Mouse (Mus musculus): ENCODE data around the gene 6430571L13Rik. TPM values are rescaled to one million over a fixed set of nuclear protein-coding genes. Genes with fewer than 3 reads are reported as not detected.

The 6430571L13Rik gene
- polyA plus RNA-seq, 1 experiment from 2014 or later, result 4.7 TPM

DNA sequence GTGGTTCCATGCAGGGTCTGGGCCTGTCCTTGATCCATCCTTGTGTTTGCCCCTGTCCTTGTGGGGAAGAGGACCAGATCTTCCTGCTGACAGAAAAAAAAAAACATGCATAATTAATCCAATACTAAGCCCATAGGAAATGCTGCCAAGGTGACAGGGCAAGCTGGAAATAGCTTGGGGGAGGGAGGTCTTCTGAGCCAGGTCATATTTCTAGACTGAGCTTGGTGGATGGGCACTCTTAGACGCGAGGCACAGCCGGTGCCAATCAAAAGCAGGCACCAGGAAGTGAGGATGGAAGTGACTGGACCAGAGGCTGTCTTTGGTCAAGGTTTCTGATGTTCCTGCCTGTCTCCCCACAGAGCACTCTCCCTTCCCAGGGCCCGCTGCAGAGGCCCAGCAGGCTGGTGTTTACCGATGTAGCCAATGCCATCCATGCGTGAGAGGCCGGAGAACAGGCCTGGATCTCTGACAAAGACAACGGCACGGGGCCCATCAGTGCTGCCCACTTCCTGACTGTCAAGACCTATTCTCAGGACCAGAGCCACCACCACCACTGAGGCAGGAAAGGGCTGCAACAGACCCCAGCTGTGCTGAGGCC lies 7.3 kb downstream of the 6430571L13Rik start:
- no peak overlapping the region for H3K27ac ChIP-seq
- WGBS, result 82% methylated on average over 9 of the region's 9 CpGs
- no peaks in the 10 kb centered on the region for H3K4me1 ChIP-seq
- no peak overlapping the region for H3K4me2 ChIP-seq (replicated peaks)
- H3K9ac ChIP-seq, result no peak overlapping the region
- no peaks in the 10 kb centered on the region for H3K36me3 ChIP-seq
- no peaks in the 10 kb centered on the region for H3K27me3 ChIP-seq
- H3K9me3 ChIP-seq (replicated peaks), result no peaks in the 10 kb centered on the region
- H3K4me3 ChIP-seq, result no peak overlapping the region
- no peak for ATAC-seq (ENCODE audit: low FRiP score)

DNA sequence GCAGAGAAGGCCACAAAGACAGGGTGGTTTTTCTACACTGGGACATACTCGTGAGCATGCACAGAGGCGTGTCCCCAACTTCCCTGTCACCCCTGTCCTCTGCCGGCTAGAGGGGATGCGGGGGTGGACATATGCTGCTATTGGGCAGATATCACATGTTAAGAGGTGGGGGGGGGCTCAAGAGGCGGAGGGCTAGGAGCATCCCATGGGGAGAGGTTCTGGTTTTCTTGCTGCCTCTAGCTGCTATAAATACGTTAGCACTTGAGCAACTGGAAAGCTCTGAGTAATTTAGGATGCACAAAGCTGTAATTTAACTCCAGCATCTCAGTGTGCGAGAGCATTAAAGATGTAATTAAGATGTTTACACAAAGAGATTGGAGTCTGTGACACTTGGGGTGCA lies 8.9 kb downstream of the 6430571L13Rik start:
- ATAC-seq (ENCODE audit: low FRiP score), result no peak
- 60% methylated on average over 7 of the region's 7 CpGs for WGBS
- H3K4me3 ChIP-seq, result no peak overlapping the region
- no peak overlapping the region for H3K4me2 ChIP-seq (replicated peaks)
- H3K27me3 ChIP-seq, result peaks cover 5% of the 10 kb centered on the region; the same call in 1 of the 2 replicates
- no peak overlapping the region for H3K9ac ChIP-seq
- H3K4me1 ChIP-seq, result no peaks in the 10 kb centered on the region
- H3K9me3 ChIP-seq (replicated peaks), result no peaks in the 10 kb centered on the region
- H3K36me3 ChIP-seq, result no peaks in the 10 kb centered on the region
- H3K27ac ChIP-seq, result no peak overlapping the region

DNA sequence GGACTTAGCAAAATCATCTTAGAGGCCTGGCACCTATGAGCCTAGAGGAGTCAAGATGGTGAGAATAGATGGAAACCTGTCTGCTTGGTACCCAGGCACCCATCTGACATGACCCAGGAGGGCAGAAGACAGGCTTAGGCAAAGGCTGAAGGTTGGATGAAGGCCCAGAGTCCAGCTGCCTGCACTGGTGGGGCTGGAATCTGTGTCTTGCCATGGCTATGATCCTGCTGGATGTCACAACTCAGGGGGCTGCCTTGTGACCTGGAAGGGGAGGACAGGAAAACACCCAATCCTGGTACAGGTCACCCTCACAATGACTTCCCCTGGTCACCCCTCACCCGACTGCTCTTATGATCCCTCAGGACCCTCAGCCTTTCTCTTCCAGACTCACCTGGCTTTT lies 14.4 kb downstream of the 6430571L13Rik start:
- Histone ChIP-seq H3K27ac (no peak overlapping the region), H3K36me3 (no peaks in the 10 kb centered on the region), H3K9ac (no peak overlapping the region), H3K4me1 (no peaks in the 10 kb centered on the region), H3K9me3 (replicated peaks) (no peaks in the 10 kb centered on the region), H3K4me2 (replicated peaks) (no peak overlapping the region), H3K4me3 (no peak overlapping the region), H3K27me3 (peaks cover 26% of the 10 kb centered on the region)
- WGBS, result 74% methylated on average over 1 of the region's 1 CpGs
- ATAC-seq (ENCODE audit: low FRiP score), result no peak

DNA sequence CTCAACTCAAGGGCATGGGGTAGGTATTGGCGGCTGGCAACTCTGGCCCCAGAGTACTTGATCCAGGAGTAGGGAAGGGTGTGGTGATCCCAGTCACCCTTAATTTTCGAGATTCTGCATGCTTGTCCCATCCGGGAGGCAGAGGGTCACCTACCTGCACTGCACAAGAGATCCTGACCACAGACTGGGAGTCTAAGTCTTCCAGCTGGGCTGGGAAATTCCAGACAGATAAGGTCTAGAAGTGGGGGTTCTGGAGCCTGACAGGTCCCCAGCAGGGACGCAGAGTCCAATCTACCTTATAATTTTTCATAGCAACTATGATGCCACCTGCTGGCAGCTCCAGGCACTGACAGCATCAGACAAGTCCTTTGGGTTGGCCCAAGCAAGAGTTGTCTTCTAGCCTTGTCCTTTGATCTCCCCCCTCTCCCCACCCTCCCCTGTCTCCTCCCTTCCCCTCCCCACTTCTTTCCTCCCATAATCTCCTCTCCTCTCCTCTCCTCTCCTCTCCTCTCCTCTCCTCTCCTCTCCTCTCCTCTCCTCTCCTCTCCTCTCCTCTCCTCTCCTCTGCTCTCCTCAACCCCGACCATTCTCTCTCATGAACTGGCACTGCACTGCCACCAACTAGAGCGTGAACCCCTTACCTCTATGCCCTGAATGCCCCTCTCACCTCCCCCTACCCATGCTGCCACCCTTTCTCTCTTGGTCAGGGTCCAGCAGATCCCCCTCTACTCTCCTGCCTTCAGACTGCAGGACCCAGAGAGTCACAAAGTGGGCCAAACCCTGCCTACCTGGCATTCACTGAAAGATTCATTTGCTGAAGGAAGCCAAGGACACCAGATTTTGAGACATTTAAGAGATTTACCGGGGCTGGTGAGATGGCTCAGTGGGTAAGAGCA lies 15.7 kb downstream of the 6430571L13Rik start:
- ATAC-seq (ENCODE audit: low FRiP score), result no peak
- peaks cover 6% of the 10 kb centered on the region for H3K4me1 ChIP-seq
- no peak overlapping the region for H3K4me3 ChIP-seq
- 54% methylated on average over 6 of the region's 7 CpGs for WGBS
- H3K27ac ChIP-seq, result no peak overlapping the region
- H3K4me2 ChIP-seq (replicated peaks), result no peak overlapping the region
- no peaks in the 10 kb centered on the region for H3K9me3 ChIP-seq (replicated peaks)
- no peaks in the 10 kb centered on the region for H3K36me3 ChIP-seq
- peaks cover 33% of the 10 kb centered on the region for H3K27me3 ChIP-seq
- H3K9ac ChIP-seq, result no peak overlapping the region

DNA sequence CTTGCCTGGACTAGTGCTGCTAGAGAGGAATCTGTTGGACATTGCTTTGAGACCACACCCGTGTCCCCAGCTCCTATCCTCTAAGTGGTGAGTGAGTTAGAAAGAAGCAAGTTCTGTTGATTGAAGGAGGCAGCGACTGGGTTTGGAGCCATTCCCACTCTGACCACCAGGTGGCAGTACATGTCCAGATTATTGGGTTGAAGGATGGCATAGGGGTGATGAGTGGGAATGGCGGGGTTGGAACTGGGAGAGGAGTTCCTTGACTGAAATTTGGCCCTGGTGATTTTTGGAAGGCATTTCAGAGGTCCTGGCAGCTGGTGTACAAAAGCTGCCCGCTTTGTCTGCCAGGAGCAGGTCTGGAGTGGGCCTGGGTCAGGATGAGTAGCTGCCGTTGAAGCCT lies 17.2 kb downstream of the 6430571L13Rik start:
- 21% methylated on average over 5 of the region's 5 CpGs for WGBS
- Histone ChIP-seq H3K27ac (no peak overlapping the region), H3K4me2 (replicated peaks) (no peak overlapping the region), H3K36me3 (no peaks in the 10 kb centered on the region), H3K27me3 (peaks cover 33% of the 10 kb centered on the region), H3K4me1 (peaks cover 10% of the 10 kb centered on the region), H3K4me3 (no peak overlapping the region), H3K9ac (no peak overlapping the region), H3K9me3 (replicated peaks) (no peaks in the 10 kb centered on the region)
- peak; percentile 27 for ATAC-seq (ENCODE audit: low FRiP score)

DNA sequence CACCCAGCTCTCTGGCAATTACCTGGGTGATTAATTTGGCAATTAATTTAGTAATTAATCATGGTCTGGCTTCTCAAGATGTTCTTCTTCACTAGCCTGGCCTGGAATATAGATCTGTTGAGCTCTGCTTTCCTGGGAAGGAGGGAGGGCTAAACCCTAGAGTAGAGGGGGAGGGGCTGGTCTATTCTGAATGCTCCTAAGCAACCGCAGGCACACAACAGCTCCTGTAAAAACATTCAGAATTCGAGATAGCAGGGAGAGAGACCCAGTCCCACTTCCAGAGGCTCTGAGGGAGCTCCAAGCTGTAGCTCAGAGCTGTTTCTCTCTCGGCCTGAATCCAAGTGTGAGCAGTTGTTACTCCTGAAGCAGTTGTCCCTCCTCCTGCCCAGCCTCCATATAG lies 20.6 kb downstream of the 6430571L13Rik start:
- Histone ChIP-seq H3K9me3 (replicated peaks) (no peaks in the 10 kb centered on the region), H3K4me1 (peaks cover 10% of the 10 kb centered on the region), H3K36me3 (no peaks in the 10 kb centered on the region), H3K27me3 (peaks cover 14% of the 10 kb centered on the region), H3K4me2 (replicated peaks) (no peak overlapping the region), H3K9ac (no peak overlapping the region), H3K4me3 (no peak overlapping the region), H3K27ac (no peak overlapping the region)
- no peak for ATAC-seq (ENCODE audit: low FRiP score)
- WGBS, result 24% methylated on average over 3 of the region's 3 CpGs

DNA sequence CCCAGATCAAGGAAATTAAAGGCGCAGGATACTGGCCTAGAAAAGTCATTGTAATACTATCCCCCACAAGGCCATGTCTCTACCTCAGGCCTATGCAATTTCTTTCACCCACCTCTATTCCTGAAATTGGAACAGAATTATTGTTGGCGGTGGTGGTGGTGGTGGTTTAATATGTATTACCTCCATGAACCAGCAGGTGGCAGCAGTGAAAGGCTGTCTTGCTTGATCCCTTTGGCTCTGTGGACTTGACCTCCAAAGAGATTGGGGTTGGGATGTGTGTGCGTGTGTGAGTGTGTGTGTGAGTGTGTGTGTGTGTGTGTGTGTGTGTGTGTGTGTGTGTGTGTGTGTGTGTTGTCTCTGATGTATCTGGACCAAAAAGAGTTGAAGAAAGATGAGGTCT lies 26.2 kb downstream of the 6430571L13Rik start:
- H3K36me3 ChIP-seq, result no peaks in the 10 kb centered on the region
- no peak overlapping the region for H3K4me3 ChIP-seq
- no peak overlapping the region for H3K4me2 ChIP-seq (replicated peaks)
- H3K4me1 ChIP-seq, result peaks cover 18% of the 10 kb centered on the region
- ATAC-seq (ENCODE audit: low FRiP score), result no peak
- H3K9ac ChIP-seq, result no peak overlapping the region
- no peaks in the 10 kb centered on the region for H3K9me3 ChIP-seq (replicated peaks)
- no peak overlapping the region for H3K27ac ChIP-seq
- H3K27me3 ChIP-seq, result peaks cover 2% of the 10 kb centered on the region; the same call in 1 of the 2 replicates
- 11% methylated on average over 3 of the region's 3 CpGs for WGBS

DNA sequence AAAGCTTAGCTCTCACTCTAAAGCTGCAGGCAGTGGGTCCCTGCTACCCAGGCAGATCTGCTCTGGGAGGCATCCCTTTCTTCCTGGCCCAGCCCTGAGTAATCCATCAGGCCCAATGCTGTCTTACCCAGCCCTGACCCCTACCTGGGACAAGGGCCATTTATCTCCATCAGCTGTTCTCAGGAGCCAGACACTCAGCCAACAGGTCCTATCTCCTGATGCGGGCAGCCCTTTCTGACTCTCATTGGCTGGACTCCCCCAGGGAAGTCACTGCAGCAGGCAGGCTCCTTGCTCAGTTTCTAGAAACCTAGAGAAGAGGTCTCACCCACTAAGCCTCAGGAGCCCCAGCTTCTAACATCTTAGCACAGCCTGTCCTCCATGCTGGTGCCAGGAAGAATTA lies 27.9 kb downstream of the 6430571L13Rik start:
- WGBS, result 68% methylated on average over 1 of the region's 1 CpGs
- peaks cover 21% of the 10 kb centered on the region for H3K4me1 ChIP-seq
- H3K9ac ChIP-seq, result no peak overlapping the region
- no peak overlapping the region for H3K4me2 ChIP-seq (replicated peaks)
- H3K27ac ChIP-seq, result peak overlapping the region; percentile 30; the same call in 1 of the 2 replicates
- no peak overlapping the region for H3K4me3 ChIP-seq
- no peak for ATAC-seq (ENCODE audit: low FRiP score)
- peaks cover 4% of the 10 kb centered on the region for H3K27me3 ChIP-seq
- H3K36me3 ChIP-seq, result no peaks in the 10 kb centered on the region
- no peaks in the 10 kb centered on the region for H3K9me3 ChIP-seq (replicated peaks)

DNA sequence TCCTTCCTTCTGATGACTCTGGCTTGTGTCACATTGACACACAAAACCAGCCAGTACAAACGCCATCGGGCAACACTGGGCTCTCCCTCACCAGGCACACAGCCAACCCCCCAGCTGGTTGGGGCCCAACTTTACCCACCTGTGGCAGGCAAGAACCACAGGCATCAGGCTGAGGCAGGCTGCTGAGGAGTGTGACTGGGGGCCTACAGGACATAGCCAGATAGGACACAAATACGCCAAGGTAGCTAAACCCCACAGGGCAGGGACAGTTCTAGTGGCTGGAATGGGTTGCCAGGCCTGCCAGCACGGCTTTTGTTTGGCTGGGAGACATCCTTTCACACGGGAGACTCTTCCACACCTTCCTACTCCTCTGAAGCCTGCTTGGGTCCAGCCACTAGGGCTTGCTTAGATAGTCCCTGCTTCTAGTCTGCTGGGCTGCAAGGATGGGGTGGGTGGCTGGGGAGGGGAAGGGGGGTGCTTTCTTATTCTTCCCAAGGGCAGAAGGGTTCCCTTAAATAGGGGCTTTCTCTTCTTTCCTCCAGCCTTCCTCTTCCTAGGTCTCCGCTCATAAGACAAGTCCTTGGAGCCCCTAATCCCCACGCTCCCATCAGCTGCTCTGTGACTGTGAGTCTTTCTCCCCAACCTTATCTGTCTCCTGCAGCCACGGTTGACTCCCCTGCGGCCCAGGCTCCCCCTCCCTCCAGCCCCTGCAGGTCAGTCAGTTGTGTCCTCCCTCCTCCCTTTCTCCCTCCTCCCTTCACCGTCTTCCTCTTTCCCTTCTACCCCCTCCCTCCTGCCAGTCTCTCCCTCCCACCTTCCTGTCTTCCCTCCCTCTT lies 29.1 kb downstream of the 6430571L13Rik start:
- 40% methylated on average over 10 of the region's 10 CpGs for WGBS
- Histone ChIP-seq H3K4me3 (no peak overlapping the region), H3K27ac (peak overlapping the region; percentile 44), H3K4me2 (replicated peaks) (no peak overlapping the region), H3K27me3 (peaks cover 14% of the 10 kb centered on the region), H3K9ac (no peak overlapping the region), H3K9me3 (replicated peaks) (no peaks in the 10 kb centered on the region), H3K36me3 (no peaks in the 10 kb centered on the region), H3K4me1 (peaks cover 21% of the 10 kb centered on the region)
- ATAC-seq (ENCODE audit: low FRiP score), result peak; percentile 66; the same call in 1 of the 2 replicates

DNA sequence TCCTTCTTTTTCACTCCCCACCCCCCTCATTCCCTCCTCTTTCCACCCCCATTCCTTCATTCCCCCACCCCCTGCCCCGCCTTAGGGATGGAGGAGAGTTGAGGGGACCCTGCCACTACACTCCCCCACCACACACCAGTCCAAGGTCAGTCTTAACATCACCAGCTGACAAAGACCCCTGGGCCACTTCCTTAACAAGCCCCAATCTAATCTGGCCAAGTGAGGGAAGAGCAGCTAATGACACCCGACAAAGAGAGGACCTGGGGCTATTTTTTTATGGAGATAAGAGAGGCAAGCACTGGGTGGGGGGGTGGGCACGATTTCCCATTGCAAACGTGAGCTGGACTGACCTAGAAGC lies 29.7 kb downstream of the 6430571L13Rik start:
- H3K27me3 ChIP-seq, result peaks cover 19% of the 10 kb centered on the region
- H3K4me1 ChIP-seq, result peaks cover 25% of the 10 kb centered on the region
- no peaks in the 10 kb centered on the region for H3K9me3 ChIP-seq (replicated peaks)
- H3K4me3 ChIP-seq, result no peak overlapping the region
- no peak overlapping the region for H3K4me2 ChIP-seq (replicated peaks)
- H3K27ac ChIP-seq, result peak overlapping the region; percentile 44
- H3K9ac ChIP-seq, result no peak overlapping the region
- 0 out of 2 replicates have a peak, but pooled peaks have one; percentile 29 for ATAC-seq (ENCODE audit: low FRiP score)
- H3K36me3 ChIP-seq, result no peaks in the 10 kb centered on the region
- 19% methylated on average over 4 of the region's 4 CpGs for WGBS

DNA sequence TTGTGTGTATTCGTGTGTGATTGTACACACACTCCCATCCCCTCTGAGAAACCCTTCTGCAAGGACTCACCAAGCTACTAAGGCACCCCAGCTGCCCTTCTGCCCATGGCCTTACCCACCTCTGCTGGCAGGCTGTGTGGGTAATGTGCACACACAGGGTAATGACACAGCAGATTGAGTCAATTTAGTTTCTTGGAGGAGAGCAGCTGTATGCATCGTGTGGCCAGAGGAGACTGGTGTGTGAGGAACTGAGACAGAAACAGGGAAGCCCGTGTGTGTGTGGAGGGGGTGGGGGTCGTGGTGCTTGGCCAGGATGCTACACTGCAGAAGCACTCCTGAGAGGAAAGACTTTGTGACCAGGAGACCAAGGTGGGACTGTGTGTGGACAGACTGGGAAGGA lies 32.0 kb downstream of the 6430571L13Rik start:
- Histone ChIP-seq H3K9me3 (replicated peaks) (no peaks in the 10 kb centered on the region), H3K27me3 (peaks cover 32% of the 10 kb centered on the region), H3K4me3 (no peak overlapping the region), H3K27ac (peak overlapping the region; percentile 35; the same call in 1 of the 2 replicates), H3K9ac (no peak overlapping the region), H3K36me3 (no peaks in the 10 kb centered on the region), H3K4me1 (peaks cover 30% of the 10 kb centered on the region), H3K4me2 (replicated peaks) (no peak overlapping the region)
- no peak for ATAC-seq (ENCODE audit: low FRiP score)
- whole genome bisulfite sequencing, result 48% methylated on average over 4 of the region's 4 CpGs

DNA sequence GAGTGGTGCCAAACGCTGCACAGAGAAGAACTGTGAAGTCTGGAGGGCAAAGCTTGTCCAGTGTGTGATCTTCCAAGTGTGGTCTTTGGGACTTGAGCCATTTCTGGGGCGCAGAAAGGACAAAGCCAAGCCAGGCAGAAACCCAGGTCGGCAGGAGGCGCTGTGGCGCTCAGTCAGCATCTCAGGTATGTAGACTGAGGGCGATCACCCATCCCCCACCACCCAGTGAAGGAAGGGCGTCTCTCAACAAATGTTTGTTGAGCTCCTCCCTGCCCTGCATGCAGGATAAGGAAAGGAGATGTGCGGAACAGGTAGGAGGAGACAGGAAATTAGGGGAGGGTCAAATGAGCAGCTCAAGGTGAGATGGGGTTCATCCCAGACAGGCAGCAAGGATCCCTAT lies 34.2 kb downstream of the 6430571L13Rik start:
- Histone ChIP-seq H3K9ac (no peak overlapping the region), H3K36me3 (no peaks in the 10 kb centered on the region), H3K27me3 (peaks cover 48% of the 10 kb centered on the region), H3K9me3 (replicated peaks) (no peaks in the 10 kb centered on the region), H3K4me3 (no peak overlapping the region), H3K4me2 (replicated peaks) (no peak overlapping the region), H3K4me1 (peaks cover 43% of the 10 kb centered on the region), H3K27ac (no peak overlapping the region)
- ATAC-seq (ENCODE audit: low FRiP score), result no peak
- WGBS, result 10% methylated on average over 8 of the region's 8 CpGs
